Mouse (Mus musculus) spleen, adult 12 weeks (tissue): ENCODE data around the gene Ap4s1.
A peak's percentile ranks its signal among the peaks of the same experiment; 100 is the strongest.

Experiments
- DNase-seq: peaks from one replicate; pipeline ENCODE4 v3.0.0; 2022; ENCODE audit warnings: low spot score

Gene Ap4s1

GRCm38 (mm10) chr12:51784842-51785241 is 94.0 kb downstream of the Ap4s1 start:
- peak; percentile 45 for DNase-seq
